Mouse (Mus musculus): ENCODE results near the gene Bckdk. TPM values are rescaled to one million over a fixed set of nuclear protein-coding genes. Genes with fewer than 3 reads are reported as not detected.
"Not testable (repeated sequence)": the region's sequence is repeated elsewhere in the genome, so short reads cannot be mapped to it uniquely, and the experiment has no call there.

Bckdk gene
- polyA plus RNA-seq, 1 experiment from 2014 or later: 166 TPM

GRCm38 (mm10) chr7:127888821-127889220, 15.1 kb upstream of the Bckdk start:
- Histone ChIP-seq H3K4me3 (ENCODE audit: low read depth, low read length) (no peak overlapping the region), H3K9me3 (replicated peaks; ENCODE audit: control insufficient read depth, low read length) (no peaks in the 10 kb centered on the region), H3K4me1 (ENCODE audit: control insufficient read depth, insufficient read depth, low read length) (peaks cover under 1% of the 10 kb centered on the region), H3K27ac (ENCODE audit: low read depth, low read length) (no peak overlapping the region), H3K36me3 (ENCODE audit: control insufficient read depth, insufficient read depth, low read length) (peaks cover 28% of the 10 kb centered on the region), H3K4me2 (no peak overlapping the region), H3K9ac (ENCODE audit: low read depth, low read length) (no peak overlapping the region), H3K27me3 (ENCODE audit: control insufficient read depth, insufficient read depth, low read length) (no peaks in the 10 kb centered on the region)
- no peak for ATAC-seq (replicated peaks; ENCODE audit: insufficient number of reproducible peaks, low FRiP score, low TSS enrichment)
- WGBS (ENCODE audit: insufficient replicate concordance): 76% methylated on average over 3 of the region's 3 CpGs

GRCm38 (mm10) chr7:127890798-127891197, 13.1 kb upstream of the Bckdk start, which contains the start of gene Prss53:
TSS of gene Prss53 (minus strand) at chr7:127890970.
- Histone ChIP-seq H3K9me3 (replicated peaks; ENCODE audit: control insufficient read depth, low read length) (no peaks in the 10 kb centered on the region), H3K4me3 (ENCODE audit: low read depth, low read length) (no peak within 1 kb of the TSS), H3K27ac (ENCODE audit: low read depth, low read length) (no peak within 1 kb of the TSS), H3K4me2 (no peak within 1 kb of the TSS), H3K4me1 (ENCODE audit: control insufficient read depth, insufficient read depth, low read length) (peaks cover 7% of the 10 kb centered on the region; the same call in 1 of the 2 replicates), H3K36me3 (ENCODE audit: control insufficient read depth, insufficient read depth, low read length) (peaks cover 17% of the 10 kb centered on the region), H3K27me3 (ENCODE audit: control insufficient read depth, insufficient read depth, low read length) (no peaks in the 10 kb centered on the region), H3K9ac (ENCODE audit: low read depth, low read length) (no peak within 1 kb of the TSS)
- no peak for ATAC-seq (replicated peaks; ENCODE audit: insufficient number of reproducible peaks, low FRiP score, low TSS enrichment)
- 30% methylated on average over 4 of the region's 4 CpGs for WGBS (ENCODE audit: insufficient replicate concordance)

GRCm38 (mm10) chr7:127894480-127894879, 9.4 kb upstream of the Bckdk start:
- Histone ChIP-seq H3K4me1 (ENCODE audit: control insufficient read depth, insufficient read depth, low read length) (peaks cover 7% of the 10 kb centered on the region; the same call in 1 of the 2 replicates), H3K4me3 (ENCODE audit: low read depth, low read length) (peak overlapping the region; percentile 56), H3K27ac (ENCODE audit: low read depth, low read length) (no peak overlapping the region), H3K27me3 (ENCODE audit: control insufficient read depth, insufficient read depth, low read length) (no peaks in the 10 kb centered on the region), H3K4me2 (peak overlapping the region; percentile 92), H3K9me3 (replicated peaks; ENCODE audit: control insufficient read depth, low read length) (no peaks in the 10 kb centered on the region), H3K36me3 (ENCODE audit: control insufficient read depth, insufficient read depth, low read length) (peaks cover 3% of the 10 kb centered on the region; the same call in 1 of the 2 replicates), H3K9ac (ENCODE audit: low read depth, low read length) (peak overlapping the region; percentile 73)
- WGBS (ENCODE audit: insufficient replicate concordance): 79% methylated on average over 5 of the region's 5 CpGs
- no peak for ATAC-seq (replicated peaks; ENCODE audit: insufficient number of reproducible peaks, low FRiP score, low TSS enrichment)

- peak within 1 kb of the TSS; percentile 56 for H3K4me3 ChIP-seq (ENCODE audit: low read depth, low read length)
- peak within 1 kb of the TSS; percentile 84 for H3K27ac ChIP-seq (ENCODE audit: low read depth, low read length)
- H3K36me3 ChIP-seq (ENCODE audit: control insufficient read depth, insufficient read depth, low read length): no peaks in the 10 kb centered on the region
- peaks cover 10% of the 10 kb centered on the region; the same call in 1 of the 2 replicates for H3K4me1 ChIP-seq (ENCODE audit: control insufficient read depth, insufficient read depth, low read length)
- WGBS (ENCODE audit: insufficient replicate concordance): 0% methylated on average over 26 of the region's 26 CpGs
- H3K9me3 ChIP-seq (replicated peaks; ENCODE audit: control insufficient read depth, low read length): no peaks in the 10 kb centered on the region
- peak within 1 kb of the TSS; percentile 73 for H3K9ac ChIP-seq (ENCODE audit: low read depth, low read length)
- peak within 1 kb of the TSS; percentile 92 for H3K4me2 ChIP-seq
- peak; percentile 93 for ATAC-seq (replicated peaks; ENCODE audit: insufficient number of reproducible peaks, low FRiP score, low TSS enrichment)
- no peaks in the 10 kb centered on the region for H3K27me3 ChIP-seq (ENCODE audit: control insufficient read depth, insufficient read depth, low read length)
These were observed 8.4 kb upstream of the Bckdk start, which contains the start of the genes Gm21974 and Vkorc1 for GRCm38 (mm10) chr7:127895442-127895841. TSS of gene Gm21974 (minus strand) at chr7:127895454. TSS of gene Vkorc1 (minus strand) at chr7:127895617.

- H3K4me1 ChIP-seq (ENCODE audit: control insufficient read depth, insufficient read depth, low read length); H3K4me3 ChIP-seq (ENCODE audit: low read depth, low read length); H3K36me3 ChIP-seq (ENCODE audit: control insufficient read depth, insufficient read depth, low read length); H3K27me3 ChIP-seq (ENCODE audit: control insufficient read depth, insufficient read depth, low read length); ATAC-seq (replicated peaks; ENCODE audit: insufficient number of reproducible peaks, low FRiP score, low TSS enrichment); H3K27ac ChIP-seq (ENCODE audit: low read depth, low read length); H3K9me3 ChIP-seq (replicated peaks; ENCODE audit: control insufficient read depth, low read length); H3K9ac ChIP-seq (ENCODE audit: low read depth, low read length): not testable (repeated sequence)
- 62% methylated on average over 7 of the region's 7 CpGs for WGBS (ENCODE audit: insufficient replicate concordance)
- peak overlapping the region; percentile 92 for H3K4me2 ChIP-seq
These were observed 8.0 kb upstream of the Bckdk start for GRCm38 (mm10) chr7:127895891-127896290.

GRCm38 (mm10) chr7:127896384-127896783, 7.5 kb upstream of the Bckdk start:
- Histone ChIP-seq H3K4me2 (no peak overlapping the region), H3K36me3 (ENCODE audit: control insufficient read depth, insufficient read depth, low read length) (no peaks in the 10 kb centered on the region), H3K9me3 (replicated peaks; ENCODE audit: control insufficient read depth, low read length) (no peaks in the 10 kb centered on the region), H3K4me1 (ENCODE audit: control insufficient read depth, insufficient read depth, low read length) (peaks cover 10% of the 10 kb centered on the region; the same call in 1 of the 2 replicates), H3K4me3 (ENCODE audit: low read depth, low read length) (no peak overlapping the region), H3K27me3 (ENCODE audit: control insufficient read depth, insufficient read depth, low read length) (no peaks in the 10 kb centered on the region), H3K27ac (ENCODE audit: low read depth, low read length) (no peak overlapping the region), H3K9ac (ENCODE audit: low read depth, low read length) (no peak overlapping the region)
- 53% methylated on average over 13 of the region's 13 CpGs for WGBS (ENCODE audit: insufficient replicate concordance)
- ATAC-seq (replicated peaks; ENCODE audit: insufficient number of reproducible peaks, low FRiP score, low TSS enrichment): no peak

GRCm38 (mm10) chr7:127897542-127897941, 6.3 kb upstream of the Bckdk start:
- no peak overlapping the region for H3K9ac ChIP-seq (ENCODE audit: low read depth, low read length)
- no peak overlapping the region for H3K27ac ChIP-seq (ENCODE audit: low read depth, low read length)
- no peaks in the 10 kb centered on the region for H3K27me3 ChIP-seq (ENCODE audit: control insufficient read depth, insufficient read depth, low read length)
- ATAC-seq (replicated peaks; ENCODE audit: insufficient number of reproducible peaks, low FRiP score, low TSS enrichment): no peak
- WGBS (ENCODE audit: insufficient replicate concordance): 83% methylated on average over 7 of the region's 7 CpGs
- H3K36me3 ChIP-seq (ENCODE audit: control insufficient read depth, insufficient read depth, low read length): no peaks in the 10 kb centered on the region
- peaks cover 10% of the 10 kb centered on the region; the same call in 1 of the 2 replicates for H3K4me1 ChIP-seq (ENCODE audit: control insufficient read depth, insufficient read depth, low read length)
- H3K9me3 ChIP-seq (replicated peaks; ENCODE audit: control insufficient read depth, low read length): no peaks in the 10 kb centered on the region
- no peak overlapping the region for H3K4me2 ChIP-seq
- no peak overlapping the region for H3K4me3 ChIP-seq (ENCODE audit: low read depth, low read length)

- Histone ChIP-seq H3K9me3 (replicated peaks; ENCODE audit: control insufficient read depth, low read length) (no peaks in the 10 kb centered on the region), H3K4me3 (ENCODE audit: low read depth, low read length) (no peak overlapping the region), H3K4me2 (no peak overlapping the region), H3K27ac (ENCODE audit: low read depth, low read length) (no peak overlapping the region), H3K27me3 (ENCODE audit: control insufficient read depth, insufficient read depth, low read length) (no peaks in the 10 kb centered on the region), H3K9ac (ENCODE audit: low read depth, low read length) (no peak overlapping the region), H3K36me3 (ENCODE audit: control insufficient read depth, insufficient read depth, low read length) (no peaks in the 10 kb centered on the region), H3K4me1 (ENCODE audit: control insufficient read depth, insufficient read depth, low read length) (peaks cover 10% of the 10 kb centered on the region; the same call in 1 of the 2 replicates)
- no peak for ATAC-seq (replicated peaks; ENCODE audit: insufficient number of reproducible peaks, low FRiP score, low TSS enrichment)
- WGBS (ENCODE audit: insufficient replicate concordance): 31% methylated on average over 10 of the region's 10 CpGs
These were observed 5.5 kb upstream of the Bckdk start for GRCm38 (mm10) chr7:127898179-127898956.

Data from heart, embryonic 11.5 days (tissue).